Mouse (Mus musculus): ENCODE data around the gene Cdc37.

The Cdc37 gene

DNA sequence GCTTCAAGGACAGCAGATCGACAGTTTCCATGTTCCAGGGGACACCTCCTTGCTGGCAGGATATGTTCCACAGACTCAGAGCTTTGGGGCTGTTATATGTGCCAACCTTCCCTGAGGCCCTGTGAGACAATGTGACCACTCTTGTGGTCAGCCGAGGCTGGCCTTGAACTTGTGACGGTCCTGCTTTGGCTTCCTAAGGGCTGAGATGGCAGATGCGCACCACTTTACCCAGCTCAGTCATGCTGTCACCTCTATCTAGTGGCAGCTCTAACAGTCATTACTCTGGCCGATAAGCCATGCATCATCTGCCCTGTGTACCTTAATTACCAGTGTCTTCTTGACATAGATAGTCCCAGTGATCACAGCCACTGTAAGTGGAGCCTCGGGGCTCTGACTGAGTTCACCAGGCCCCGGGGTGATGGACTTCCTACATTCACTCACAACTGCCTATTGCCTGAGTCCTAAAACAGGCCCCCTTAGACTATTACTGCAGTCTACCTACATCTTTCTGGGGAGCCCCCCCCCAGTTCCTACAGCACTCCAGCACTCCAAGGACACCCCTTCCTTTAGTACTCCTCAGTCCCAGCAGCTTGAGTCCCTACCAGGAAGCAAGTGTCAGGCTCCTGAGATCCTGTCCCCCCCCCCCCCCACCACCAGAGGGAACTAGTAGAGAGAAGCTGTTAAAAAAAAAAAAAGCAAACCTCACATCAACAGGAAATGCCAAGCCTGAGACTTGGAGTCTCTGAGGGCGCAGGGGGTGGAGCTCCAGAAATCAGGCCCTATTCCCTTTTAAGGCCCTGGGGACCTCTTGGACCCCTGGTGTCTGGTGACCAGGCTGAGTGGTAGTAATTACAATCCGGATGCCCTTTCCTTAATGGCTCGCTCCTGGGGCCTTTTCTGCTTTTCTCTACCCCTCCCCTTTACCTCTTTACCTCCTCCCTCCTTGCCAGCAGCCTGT is 17.6 kb upstream of the Cdc37 start:
- in situ Hi-C loops (cut with MboI, MseI), result no loop called here

DNA sequence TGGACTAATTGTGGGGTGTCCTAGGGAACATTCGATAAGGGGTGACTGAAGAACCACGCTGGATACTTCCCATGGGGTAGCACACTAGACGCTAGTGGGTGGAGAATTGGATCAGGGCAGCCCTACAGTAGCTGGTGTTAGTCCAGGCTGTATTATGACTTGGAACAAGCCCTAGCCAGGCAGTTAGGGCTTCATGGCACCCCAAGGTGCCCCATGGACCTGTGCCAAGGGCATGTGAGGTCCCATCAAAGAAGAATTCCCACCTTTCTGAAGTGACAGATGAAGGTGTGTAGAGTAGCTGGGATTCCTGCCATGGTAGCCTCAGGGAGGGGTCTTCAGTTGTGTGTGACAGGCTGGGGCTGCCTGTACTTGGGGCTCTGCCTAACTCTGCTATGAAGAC is 16.7 kb upstream of the Cdc37 start:
- in situ Hi-C loops (cut with MboI, MseI), result no loop called here

DNA sequence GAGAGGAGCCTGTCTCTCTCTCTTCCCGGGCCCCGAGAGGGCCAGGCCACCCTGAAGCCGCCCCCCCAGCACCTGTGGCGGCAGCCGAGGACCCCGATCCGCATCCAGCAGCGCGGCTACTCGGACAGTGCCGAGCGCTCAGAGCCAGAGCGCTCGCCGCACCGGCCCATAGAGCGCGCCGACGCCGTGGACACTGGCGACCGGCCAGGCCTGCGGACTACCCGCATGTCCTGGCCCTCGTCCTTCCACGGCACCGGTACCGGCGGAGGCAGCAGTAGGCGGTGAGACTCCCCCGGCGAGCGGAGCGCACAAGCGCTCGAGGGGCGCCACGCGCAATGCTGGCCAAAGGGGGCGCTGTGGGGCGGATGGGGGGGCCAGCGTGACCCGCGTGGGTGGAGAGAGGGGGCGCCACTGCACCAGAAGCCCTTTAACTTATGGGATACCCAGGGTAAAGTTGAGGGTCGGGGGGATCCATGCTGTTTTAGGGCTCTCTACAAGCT is 16.2 kb upstream of the Cdc37 start:
- in situ Hi-C loops (cut with MboI, MseI), result no loop called here

- in situ Hi-C loops (cut with MboI, MseI), result no loop called here
Observed at GRCm38 (mm10) chr9:21165041-21165951, 15.5 kb upstream of the Cdc37 start, which contains the start of gene Pde4a. Gene Pde4a (plus strand): TSS chr9:21165714.

DNA sequence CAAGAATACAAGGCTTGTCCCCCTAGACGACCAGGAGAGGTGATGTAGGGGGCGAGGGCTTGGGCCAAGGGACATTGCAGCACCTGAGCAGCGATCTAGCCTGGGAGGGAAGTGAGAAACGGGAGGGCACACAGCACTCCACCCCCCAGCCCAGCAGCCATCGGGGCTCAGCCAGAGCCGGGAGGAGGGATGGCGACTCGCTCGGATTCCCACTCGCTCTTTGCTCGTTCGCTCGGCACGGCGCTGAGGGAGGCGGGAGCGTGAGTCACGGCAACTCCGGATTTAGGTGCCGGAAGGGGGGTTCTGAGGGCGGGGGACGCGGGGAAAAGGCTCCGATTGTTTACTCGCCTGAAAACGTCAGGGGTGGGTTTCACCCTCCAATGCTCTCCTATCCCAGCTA is 14.3 kb upstream of the Cdc37 start:
- in situ Hi-C loops (cut with MboI, MseI), result no loop called here

- in situ Hi-C loops (cut with MboI, MseI), result no loop called here
Observed at GRCm38 (mm10) chr9:21163086-21164050, 13.6 kb upstream of the Cdc37 start.

GRCm38 (mm10) chr9:21161209-21161909 is 11.6 kb upstream of the Cdc37 start:
- in situ Hi-C loops (cut with MboI, MseI), result no loop called here

GRCm38 (mm10) chr9:21154787-21155186 is 5.0 kb upstream of the Cdc37 start:
- in situ Hi-C loops (cut with MboI, MseI), result no loop called here

DNA sequence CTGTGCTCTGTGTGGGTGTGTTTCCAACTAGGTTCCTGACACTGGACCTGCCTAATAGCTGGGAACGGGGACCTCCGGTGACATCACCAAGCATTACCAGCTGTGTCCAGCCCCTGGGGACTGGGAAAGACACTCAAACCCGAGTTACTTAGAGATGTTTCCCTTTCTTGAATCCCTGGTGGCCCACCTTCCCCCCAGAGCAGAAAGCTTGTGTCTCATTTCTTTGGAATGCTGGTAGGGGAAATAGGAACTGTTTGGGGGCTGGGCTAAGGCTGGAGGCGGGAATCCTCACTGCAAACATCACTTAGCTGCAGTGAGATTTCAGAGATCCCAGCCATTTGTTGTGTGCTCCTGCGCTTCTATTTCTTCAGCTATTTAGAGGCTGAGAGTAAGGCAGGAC is 4.1 kb upstream of the Cdc37 start:
- in situ Hi-C loops (cut with MboI, MseI), result no loop called here

GRCm38 (mm10) chr9:21153331-21153730 is 3.5 kb upstream of the Cdc37 start:
- in situ Hi-C loops (cut with MboI, MseI), result no loop called here

- in situ Hi-C loops (cut with MboI, MseI), result no loop called here
Observed at GRCm38 (mm10) chr9:21152715-21153114, 2.9 kb upstream of the Cdc37 start.

DNA sequence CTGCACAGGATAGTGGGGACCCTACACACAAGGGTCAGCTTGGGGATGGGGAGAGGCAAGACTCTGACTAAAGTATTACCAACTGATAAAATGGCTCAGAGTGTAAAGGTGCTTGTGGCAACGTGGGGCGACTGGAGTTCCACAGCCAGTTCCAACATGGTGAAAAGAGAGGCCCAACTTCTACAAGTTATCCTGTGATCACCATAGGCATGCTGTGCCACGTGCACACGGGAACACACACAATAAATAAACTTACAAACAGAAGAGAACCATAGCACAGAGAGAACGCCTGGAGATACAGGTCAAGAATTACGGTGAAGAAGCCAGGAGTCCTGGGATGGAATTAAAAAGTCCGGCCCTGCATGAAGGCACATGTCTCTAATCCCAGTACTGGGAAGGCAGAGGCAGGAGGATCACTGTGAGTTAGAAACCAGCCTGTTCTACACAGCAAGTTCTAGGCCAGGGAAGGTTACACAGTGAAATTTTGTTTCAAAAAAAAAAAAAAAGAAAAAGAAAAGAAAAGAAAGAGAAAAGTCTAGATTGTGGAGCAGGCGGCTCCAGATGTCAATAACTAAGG is 617 bp downstream of the Cdc37 start:
- in situ Hi-C loops (cut with MboI, MseI), result loop anchor here (10.0 to 25.0 kb wide), 2 partner anchors 234 to 512 kb away; partner anchors contain the start of genes Fbxl12 and Ubl5

DNA sequence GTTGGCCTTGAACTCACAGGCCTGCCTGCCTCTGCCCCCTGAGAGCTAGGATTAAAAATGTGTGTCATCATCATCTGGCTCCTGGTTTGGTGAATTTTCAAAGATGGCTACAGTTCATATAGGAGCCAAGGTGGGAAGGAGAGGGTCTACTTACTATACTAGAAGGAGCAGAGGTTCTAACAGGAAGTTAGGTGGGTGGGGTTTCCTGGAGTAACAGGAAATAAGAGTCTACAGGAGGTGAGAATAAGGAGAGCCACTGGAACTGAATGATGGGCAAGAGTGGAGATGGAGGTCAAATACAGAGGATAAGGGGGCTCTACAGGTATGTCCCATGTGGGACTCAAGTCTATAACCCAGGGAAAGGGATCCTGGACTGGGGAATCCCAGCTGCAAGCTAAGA is 1.4 kb downstream of the Cdc37 start:
- in situ Hi-C loops (cut with MboI, MseI), result loop anchor here (10.0 to 25.0 kb wide), 2 partner anchors 234 to 511 kb away; partner anchors contain the start of genes Fbxl12 and Ubl5

GRCm38 (mm10) chr9:21146722-21147121 is 3.1 kb downstream of the Cdc37 start:
- in situ Hi-C loops (cut with MboI, MseI), result loop anchor here (10.0 to 25.0 kb wide), 2 partner anchors 232 to 509 kb away; partner anchors contain the start of genes Fbxl12 and Ubl5

- in situ Hi-C loops (cut with MboI, MseI), result loop anchor here (10.0 to 25.0 kb wide), 2 partner anchors 231 to 508 kb away; partner anchors contain the start of genes Fbxl12 and Ubl5
Observed at GRCm38 (mm10) chr9:21145431-21145830, 4.4 kb downstream of the Cdc37 start.

GRCm38 (mm10) chr9:21144361-21144760 is 5.4 kb downstream of the Cdc37 start:
- in situ Hi-C loops (cut with MboI, MseI), result loop anchor here (5.0 to 25.0 kb wide), 4 partner anchors 72 to 507 kb away; partner anchors contain the start of genes Fbxl12, Fdx1l, Gm49373 and Icam4

DNA sequence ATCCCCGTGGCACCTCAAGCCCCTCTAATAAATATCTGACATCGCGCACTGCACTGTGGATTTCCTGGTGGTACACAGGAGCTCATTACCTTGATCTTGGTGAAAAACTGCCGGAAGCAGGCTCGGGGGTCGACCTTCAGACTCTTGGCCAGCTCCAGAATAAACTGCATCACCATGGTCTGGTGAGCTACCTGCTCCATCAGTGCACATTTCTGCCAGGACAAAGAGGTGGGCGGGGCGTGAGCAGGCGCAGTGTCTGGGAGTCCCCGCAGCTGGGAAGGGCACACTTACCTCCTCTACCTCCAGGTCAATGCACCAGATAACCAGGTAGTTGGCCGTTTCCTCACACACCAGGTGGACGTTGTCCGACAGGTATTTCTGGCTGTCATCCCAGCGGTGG is 7.9 kb downstream of the Cdc37 start:
- in situ Hi-C loops (cut with MboI, MseI), result loop anchor here (5.0 to 25.0 kb wide), 4 partner anchors 70 to 505 kb away; partner anchors contain the start of genes Fbxl12, Fdx1l, Gm49373 and Icam4

- in situ Hi-C loops (cut with MboI, MseI), result loop anchor here (25.0 kb wide), 1 partner anchor 501 kb away; the partner anchor contains the start of genes Fbxl12 and Ubl5
Observed at GRCm38 (mm10) chr9:21138386-21138785, 11.4 kb downstream of the Cdc37 start.

DNA sequence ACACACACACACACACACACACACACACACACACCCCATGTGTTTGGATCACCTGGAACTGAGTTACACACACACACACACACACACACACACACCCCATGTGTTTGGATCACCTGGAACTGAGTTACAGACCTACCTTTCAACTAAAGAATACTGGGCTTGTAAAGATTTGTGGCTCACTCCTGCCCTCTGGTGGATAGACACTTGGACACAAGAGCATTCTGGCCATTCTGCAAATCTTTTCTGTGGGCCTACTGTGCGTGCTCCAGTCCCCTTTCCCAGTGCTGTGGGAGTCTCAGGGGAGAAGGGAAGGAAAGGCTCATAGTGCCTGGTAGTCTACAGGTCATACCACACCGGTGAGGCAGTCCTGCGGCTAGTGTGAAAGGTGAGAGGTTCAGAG is 12.6 kb downstream of the Cdc37 start:
- in situ Hi-C loops (cut with MboI, MseI), result loop anchor here (25.0 kb wide), 1 partner anchor 500 kb away; the partner anchor contains the start of genes Fbxl12 and Ubl5
